Mouse (Mus musculus) spleen, adult 12 weeks (tissue): ENCODE results near the gene Shc2.

ENCODE experiments used
- DNase-seq: peaks from one replicate; pipeline ENCODE4 v3.0.0; 2022; ENCODE audit warnings: low spot score

The Shc2 gene

DNA sequence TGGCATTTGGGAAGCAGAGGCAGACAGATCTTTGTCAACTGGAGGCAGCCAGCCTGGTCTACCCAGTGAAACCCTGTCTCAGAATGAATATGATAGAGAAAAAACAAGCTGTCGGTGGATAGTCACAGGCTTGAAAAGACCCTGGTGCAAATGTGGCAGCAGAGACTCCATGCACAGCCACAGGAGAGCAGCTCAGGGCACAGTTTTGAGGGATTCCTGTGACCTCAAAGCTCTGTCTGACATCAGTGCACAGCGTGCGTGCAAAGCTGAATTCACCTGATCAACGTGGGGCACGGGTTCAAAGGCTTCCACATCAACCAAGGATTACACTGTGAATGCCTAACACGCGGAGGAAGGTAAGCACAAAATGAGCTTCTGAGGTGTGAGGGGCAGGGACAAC lies 57.4 kb downstream of the Shc2 start:
- DNase-seq: no peak

DNA sequence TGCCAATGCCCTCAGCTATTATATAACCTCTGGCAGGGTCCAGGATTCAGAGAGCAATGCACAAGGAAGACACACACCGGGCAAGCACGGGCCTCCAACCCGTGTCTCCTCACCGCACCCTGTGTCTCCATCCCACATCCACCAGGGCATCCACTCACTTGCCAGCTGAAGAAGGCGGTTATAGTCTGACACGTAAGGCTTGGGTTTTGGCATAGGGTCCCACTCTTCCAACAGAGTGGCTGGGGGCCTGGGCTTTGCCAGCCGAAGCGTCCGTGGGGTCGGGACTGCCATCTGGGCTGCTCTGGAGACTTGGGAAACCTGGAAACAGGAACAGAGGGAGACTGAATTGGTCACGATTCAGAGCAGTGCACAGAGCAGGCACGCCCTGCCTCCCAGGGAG lies 57.9 kb downstream of the Shc2 start:
- DNase-seq: no peak

GRCm38 (mm10) chr10:79578891-79579290 lies 58.8 kb downstream of the Shc2 start:
- no peak for DNase-seq

GRCm38 (mm10) chr10:79578276-79578675 lies 59.4 kb downstream of the Shc2 start:
- DNase-seq: no peak

- no peak for DNase-seq
These were observed 60.3 kb downstream of the Shc2 start for GRCm38 (mm10) chr10:79577376-79577775.

- DNase-seq: no peak
These were observed 62.0 kb downstream of the Shc2 start for GRCm38 (mm10) chr10:79575754-79576153.

DNA sequence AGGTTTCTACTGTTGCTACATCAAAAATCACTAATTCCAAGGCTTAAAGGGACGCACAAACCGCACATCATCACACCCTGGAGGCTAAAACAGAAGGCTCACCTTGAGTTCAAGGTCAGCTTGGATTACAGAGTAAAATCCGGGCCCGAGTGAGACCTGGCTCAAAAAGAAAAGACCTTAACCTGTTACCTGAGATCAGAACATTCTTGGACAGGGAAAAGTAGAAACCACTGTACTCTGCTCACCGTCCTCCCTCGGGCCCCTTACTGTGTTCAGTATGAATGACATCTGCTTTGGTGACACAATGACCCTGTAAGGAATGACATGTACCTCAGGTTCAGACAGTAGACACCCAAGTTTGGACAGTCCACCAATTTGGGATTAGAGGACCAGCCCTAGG lies 62.9 kb downstream of the Shc2 start:
- no peak for DNase-seq

GRCm38 (mm10) chr10:79574350-79574749 lies 63.4 kb downstream of the Shc2 start:
- no peak for DNase-seq

DNA sequence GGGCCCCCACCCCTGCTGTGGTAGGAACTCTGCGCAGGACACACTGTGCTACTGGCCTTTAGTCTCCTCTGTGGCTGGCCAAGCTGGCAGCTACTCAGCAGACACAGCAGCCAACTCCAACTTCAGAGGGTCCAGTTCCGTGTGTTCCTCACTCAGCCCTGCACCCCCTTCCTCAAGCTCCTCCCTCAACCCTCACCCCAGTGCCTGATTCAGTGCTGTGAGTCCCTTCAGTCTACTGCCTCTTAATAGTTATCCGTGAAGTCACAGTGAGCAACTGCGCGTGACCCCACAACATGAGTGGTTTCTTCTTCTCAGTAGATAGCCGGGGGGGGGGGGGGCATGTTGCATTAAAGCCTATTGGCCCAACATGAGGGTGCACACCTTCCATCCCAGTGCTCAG lies 64.1 kb downstream of the Shc2 start:
- DNase-seq: no peak

DNA sequence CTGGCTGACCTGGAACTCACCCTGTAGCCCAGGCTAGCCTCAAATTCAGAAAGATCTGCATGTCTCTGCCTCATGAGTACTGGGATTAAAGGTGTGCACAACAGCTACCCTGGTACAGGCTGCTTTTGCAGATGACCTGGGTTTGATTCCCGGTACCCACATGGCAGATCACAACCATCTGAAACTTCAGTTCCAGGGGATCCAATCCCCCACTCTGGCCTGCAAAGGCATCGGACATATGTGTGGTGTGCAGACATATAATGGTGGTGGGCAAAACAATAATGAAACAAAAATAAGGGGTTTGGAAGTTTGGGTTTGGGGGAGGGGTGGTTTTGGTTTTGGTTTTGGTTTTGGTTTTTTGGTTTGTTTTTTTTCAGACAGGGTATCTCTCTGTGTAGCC lies 66.4 kb downstream of the Shc2 start:
- DNase-seq: no peak

DNA sequence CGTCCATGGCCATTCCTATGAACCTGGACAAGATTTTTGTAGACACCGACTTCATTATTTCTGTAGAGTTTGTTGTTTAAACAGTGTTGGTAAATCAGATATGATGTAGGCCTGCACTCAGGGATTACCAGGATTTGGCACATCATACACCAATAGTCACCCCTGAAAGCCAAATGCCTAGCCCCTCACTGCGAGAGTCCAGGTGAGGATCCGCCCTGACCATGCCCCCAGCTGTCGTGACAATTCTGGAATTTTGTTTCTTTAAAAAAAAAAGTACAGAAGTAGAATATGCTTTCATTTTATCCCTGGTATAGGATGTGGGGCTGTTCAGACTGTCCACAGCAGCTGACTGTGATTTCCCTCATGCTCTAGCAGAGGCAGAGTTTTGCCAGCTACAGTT lies 67.8 kb downstream of the Shc2 start:
- DNase-seq: no peak
